Mouse (Mus musculus) embryonic facial prominence, embryonic 10.5 days (tissue): ENCODE data around the gene Jmjd8. TPM values are rescaled to one million over a fixed set of nuclear protein-coding genes. Genes with fewer than 3 reads are reported as not detected.
"Not testable (repeated sequence)": the region's sequence is repeated elsewhere in the genome, so short reads cannot be mapped to it uniquely, and the experiment has no call there.

Source experiments
- DNase-seq: peaks from one replicate; pipeline ENCODE4 v3.0.0-alpha.2; 2017; ENCODE audit warnings: low spot score
- H3K27ac ChIP-seq: fragments of 300-500 bp; sonication (generic); replicated peaks from 2 replicates; pipeline ENCODE4 v1.5.1; 2016; ENCODE audit warnings: mild to moderate bottlenecking
- H3K27me3 ChIP-seq: fragments of 300-500 bp; sonication (generic); replicated peaks from 2 replicates; pipeline ENCODE4 v1.6.1; 2016; ENCODE audit warnings: low read depth, mild to moderate bottlenecking; ENCODE audit not compliant: poor library complexity, severe bottlenecking
- H3K36me3 ChIP-seq: fragments of 300-500 bp; sonication (generic); replicated peaks from 2 replicates; pipeline ENCODE4 v1.6.1; 2016; ENCODE audit warnings: mild to moderate bottlenecking, moderate library complexity
- H3K4me1 ChIP-seq: fragments of 300-500 bp; sonication (generic); 2 replicates; pipeline ENCODE4 v1.6.1; 2016
- H3K4me3 ChIP-seq: fragments of 300-500 bp; sonication (generic); 2 replicates; pipeline ENCODE4 v1.5.1; 2016; ENCODE audit warnings: mild to moderate bottlenecking, moderate library complexity
- H3K9me3 ChIP-seq: fragments of 300-500 bp; sonication (generic); 2 replicates; pipeline ENCODE4 v1.6.1; 2016; ENCODE audit warnings: mild to moderate bottlenecking
- WGBS: fragments of 180-500 bp; shearing (Covaris S2); methylation state at CpG from one replicate; pipeline ENCODE4 v1.1.7; 2016; 5-methylcytosine and 5-hydroxymethylcytosine counted together
- polyA plus RNA-seq: library from polyadenylated mRNA; unstranded; fragments of >200 nt; fragmentation: Nextera tagmentation; extraction: Ambion mirVana; gene quantifications from 2 replicates; pipeline ENCODE4 v1.2.1, GENCODE M21; 2016

Gene Jmjd8
- polyA plus RNA-seq, 1 experiment from 2014 or later: 50.5 TPM

- not testable (repeated sequence) for DNase-seq, H3K36me3 ChIP-seq, H3K9me3 ChIP-seq, H3K4me3 ChIP-seq, H3K27ac ChIP-seq, H3K27me3 ChIP-seq
- peaks cover 50% of the 10 kb centered on the region for H3K4me1 ChIP-seq
Measured at GRCm38 (mm10) chr17:25871566-25871965, 42.9 kb downstream of the Jmjd8 start.

- Histone ChIP-seq H3K9me3 (no peaks in the 10 kb centered on the region), H3K36me3 (peaks cover 9% of the 10 kb centered on the region), H3K4me3 (no peak overlapping the region), H3K4me1 (peaks cover 57% of the 10 kb centered on the region), H3K27ac (no peak overlapping the region), H3K27me3 (no peaks in the 10 kb centered on the region)
- 85% methylated on average over 3 of the region's 3 CpGs for WGBS
- no peak for DNase-seq
Measured at GRCm38 (mm10) chr17:25872676-25873075, 44.0 kb downstream of the Jmjd8 start.

- peaks cover 56% of the 10 kb centered on the region for H3K4me1 ChIP-seq
- peaks cover 18% of the 10 kb centered on the region for H3K36me3 ChIP-seq
- 76% methylated on average over 11 of the region's 11 CpGs for WGBS
- H3K27me3 ChIP-seq: no peaks in the 10 kb centered on the region
- H3K27ac ChIP-seq: peak overlapping the region; percentile 91
- H3K4me3 ChIP-seq: peak overlapping the region; percentile 73
- no peaks in the 10 kb centered on the region for H3K9me3 ChIP-seq
- no peak for DNase-seq
Measured at GRCm38 (mm10) chr17:25873405-25874147, 44.9 kb downstream of the Jmjd8 start.

GRCm38 (mm10) chr17:25874148-25874720 lies 45.6 kb downstream of the Jmjd8 start:
- Histone ChIP-seq H3K9me3 (no peaks in the 10 kb centered on the region), H3K27me3 (no peaks in the 10 kb centered on the region), H3K27ac (peak overlapping the region; percentile 91), H3K4me3 (peak overlapping the region; percentile 73), H3K36me3 (peaks cover 24% of the 10 kb centered on the region), H3K4me1 (peaks cover 56% of the 10 kb centered on the region)
- WGBS: 9% methylated on average over 14 of the region's 14 CpGs
- no peak for DNase-seq

DNA sequence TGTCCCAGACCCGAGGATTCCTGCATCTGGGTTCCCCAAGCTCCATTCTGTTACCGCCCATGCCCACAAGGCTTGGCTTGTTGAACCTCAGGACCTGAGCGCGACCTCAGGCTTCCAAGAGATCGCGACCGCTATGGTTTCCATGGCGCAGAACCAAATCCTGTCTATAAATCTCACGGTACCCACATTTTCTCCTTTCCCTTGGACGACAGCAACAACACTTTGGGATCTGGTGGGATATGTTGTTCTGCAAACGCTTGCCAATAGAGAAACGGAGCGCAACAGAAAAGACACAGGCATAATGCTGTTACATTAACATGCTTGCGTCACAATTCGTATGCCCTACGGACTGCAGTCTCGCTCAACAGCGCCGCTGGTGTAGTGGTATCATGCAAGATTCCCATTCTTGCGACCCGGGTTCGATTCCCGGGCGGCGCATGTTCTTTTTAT lies 46.1 kb downstream of the Jmjd8 start, which contains the start of gene Mettl26:
Mettl26 (plus strand) TSS at position 354 of the 450 bp plus-strand sequence.
- peaks cover 29% of the 10 kb centered on the region for H3K36me3 ChIP-seq
- no peaks in the 10 kb centered on the region for H3K27me3 ChIP-seq
- DNase-seq: peak; percentile 92
- peak within 1 kb of the TSS; percentile 73 for H3K4me3 ChIP-seq
- H3K27ac ChIP-seq: peak within 1 kb of the TSS; percentile 91
- H3K9me3 ChIP-seq: no peaks in the 10 kb centered on the region
- WGBS: under 1% methylated on average over 25 of the region's 25 CpGs
- H3K4me1 ChIP-seq: peaks cover 57% of the 10 kb centered on the region

GRCm38 (mm10) chr17:25875171-25876136 lies 46.8 kb downstream of the Jmjd8 start:
- no peaks in the 10 kb centered on the region for H3K27me3 ChIP-seq
- peaks cover 32% of the 10 kb centered on the region for H3K36me3 ChIP-seq
- peaks cover 64% of the 10 kb centered on the region for H3K4me1 ChIP-seq
- H3K27ac ChIP-seq: peak overlapping the region; percentile 91
- no peaks in the 10 kb centered on the region for H3K9me3 ChIP-seq
- DNase-seq: peak; percentile 93
- 2% methylated on average over 59 of the region's 59 CpGs for WGBS
- peak overlapping the region; percentile 73 for H3K4me3 ChIP-seq

DNA sequence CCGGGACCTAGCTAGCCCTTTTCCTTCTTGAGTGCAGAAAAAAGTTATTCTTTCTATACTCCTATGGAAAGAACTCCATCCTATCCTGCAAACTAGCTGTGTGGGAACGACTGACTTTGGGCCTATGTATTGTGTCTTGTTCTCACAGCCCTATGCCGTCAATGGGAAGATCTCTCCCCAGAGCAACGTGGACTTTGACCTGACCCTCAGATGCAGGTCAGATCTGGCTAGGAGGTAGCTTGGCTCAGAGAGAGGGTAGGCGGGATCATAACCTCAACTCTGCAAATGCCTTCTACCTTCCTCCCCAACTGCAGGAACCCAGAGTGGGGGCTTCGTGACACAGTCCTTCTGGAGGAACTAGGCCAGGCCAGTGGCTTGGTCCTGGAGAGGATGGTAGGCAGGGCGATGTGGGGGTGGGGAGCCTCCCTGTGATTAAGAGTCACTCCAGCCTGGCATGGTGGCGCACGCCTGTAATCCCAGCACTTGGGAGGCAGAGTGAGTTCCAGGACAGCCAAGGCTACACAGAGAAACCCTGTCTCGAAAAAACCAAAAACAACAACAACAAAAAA lies 47.8 kb downstream of the Jmjd8 start:
- WGBS: 48% methylated on average over 10 of the region's 10 CpGs
- Histone ChIP-seq H3K9me3 (no peaks in the 10 kb centered on the region), H3K4me3 (peak overlapping the region; percentile 73), H3K27me3 (no peaks in the 10 kb centered on the region), H3K4me1 (peaks cover 74% of the 10 kb centered on the region), H3K36me3 (peaks cover 32% of the 10 kb centered on the region), H3K27ac (peak overlapping the region; percentile 91)
- no peak for DNase-seq

GRCm38 (mm10) chr17:25877025-25877424 lies 48.4 kb downstream of the Jmjd8 start:
- H3K9me3 ChIP-seq: no peaks in the 10 kb centered on the region
- DNase-seq: no peak
- H3K27me3 ChIP-seq: no peaks in the 10 kb centered on the region
- peaks cover 80% of the 10 kb centered on the region for H3K4me1 ChIP-seq
- peak overlapping the region; percentile 73 for H3K4me3 ChIP-seq
- H3K27ac ChIP-seq: no peak overlapping the region
- 89% methylated on average over 3 of the region's 3 CpGs for WGBS
- H3K36me3 ChIP-seq: peaks cover 32% of the 10 kb centered on the region

DNA sequence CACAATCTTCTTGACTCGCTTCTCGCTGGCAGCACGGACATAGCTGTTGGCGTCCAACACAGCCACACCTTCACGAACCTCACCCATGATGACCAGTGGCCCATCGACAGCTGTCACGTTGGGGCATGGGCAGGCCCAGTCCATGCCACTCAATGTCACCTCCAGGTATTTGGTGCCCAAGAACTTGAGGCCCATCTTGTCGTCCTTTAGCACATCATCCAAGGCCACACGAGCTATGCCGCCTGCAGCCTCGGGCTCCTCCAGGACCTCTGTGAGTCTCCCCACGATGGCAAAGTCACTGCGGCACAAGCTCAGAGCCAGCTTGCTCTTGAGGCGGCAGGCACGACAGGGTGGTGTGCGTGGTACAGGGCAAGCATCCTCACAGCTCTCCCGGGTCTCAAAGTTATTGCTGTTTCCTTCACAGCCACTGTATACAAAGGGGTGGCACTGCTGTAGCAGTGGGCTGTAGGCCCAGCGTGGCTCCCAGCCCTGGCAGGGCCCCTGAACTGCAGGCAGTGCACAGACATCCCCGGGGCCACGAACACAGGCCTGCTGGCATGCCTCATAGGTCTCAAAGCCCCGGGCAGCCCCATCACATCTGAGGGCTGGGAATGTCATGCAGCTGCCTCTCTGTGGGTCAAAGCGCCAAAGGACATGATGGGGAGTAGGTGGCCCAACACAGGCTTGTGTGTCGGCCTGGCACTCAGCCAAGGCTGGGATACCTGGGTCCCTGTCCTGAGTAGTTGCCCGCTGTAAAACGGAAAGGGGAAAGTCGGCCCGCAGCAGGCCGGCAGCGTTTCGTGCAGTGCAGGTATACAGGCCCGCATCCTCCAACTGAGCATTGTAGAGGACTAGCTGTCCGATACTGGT lies 49.3 kb downstream of the Jmjd8 start:
- no peak for DNase-seq
- Histone ChIP-seq H3K4me3 (no peak overlapping the region), H3K9me3 (no peaks in the 10 kb centered on the region), H3K4me1 (peaks cover 85% of the 10 kb centered on the region), H3K27ac (no peak overlapping the region), H3K27me3 (no peaks in the 10 kb centered on the region), H3K36me3 (peaks cover 41% of the 10 kb centered on the region)
- WGBS: 94% methylated on average over 32 of the region's 32 CpGs

- H3K4me1 ChIP-seq: peaks cover 88% of the 10 kb centered on the region
- no peak for DNase-seq
Measured at GRCm38 (mm10) chr17:25878611-25879180, 50.0 kb downstream of the Jmjd8 start.

DNA sequence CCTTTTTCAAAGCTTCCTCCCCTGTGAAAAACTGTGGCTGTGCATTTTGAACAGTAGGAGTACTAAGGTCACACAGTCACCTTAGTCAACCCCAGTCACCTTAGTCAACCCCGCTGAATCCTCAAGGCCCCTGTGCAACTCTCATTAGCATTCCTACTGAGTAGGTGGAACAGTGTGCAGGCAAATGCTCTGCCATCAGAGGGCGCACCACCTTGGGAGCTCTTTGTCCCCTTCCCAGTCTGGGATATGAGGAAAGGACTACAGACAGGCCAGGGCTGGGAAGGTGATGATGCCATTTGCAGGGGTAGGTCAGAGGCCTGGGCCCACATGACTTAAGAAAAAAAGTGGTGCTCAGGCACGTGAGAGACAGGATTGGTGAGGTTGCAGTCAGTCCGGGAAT lies 50.6 kb downstream of the Jmjd8 start:
- peak; percentile 54 for DNase-seq
- Histone ChIP-seq H3K27ac (peak overlapping the region; percentile 89), H3K4me1 (peaks cover 88% of the 10 kb centered on the region), H3K27me3 (no peaks in the 10 kb centered on the region), H3K4me3 (peak overlapping the region; percentile 36), H3K9me3 (no peaks in the 10 kb centered on the region), H3K36me3 (peaks cover 54% of the 10 kb centered on the region)
- WGBS: 49% methylated on average over 4 of the region's 4 CpGs

More at GRCm38 (mm10) chr17:25878611-25879180, 50.0 kb downstream of the Jmjd8 start:
- H3K27ac ChIP-seq: peak overlapping the region; percentile 89
- H3K27me3 ChIP-seq: no peaks in the 10 kb centered on the region
- peak overlapping the region; percentile 36 for H3K4me3 ChIP-seq
- no peaks in the 10 kb centered on the region for H3K9me3 ChIP-seq
- WGBS: 89% methylated on average over 19 of the region's 19 CpGs
- H3K36me3 ChIP-seq: peaks cover 49% of the 10 kb centered on the region
